Mouse (Mus musculus) hindbrain, embryonic 11.5 days (tissue): Measurements from ENCODE around the gene Sdr9c7. TPM values are rescaled to one million over a fixed set of nuclear protein-coding genes. Genes with fewer than 3 reads are reported as not detected.
A peak's percentile ranks its signal among the peaks of the same experiment; 100 is the strongest.

ENCODE experiments used
- ATAC-seq: fragments of 200-750 bp; cut with Nextera tagmentation; 2 replicates; pipeline ENCODE4 v1.8.0; 2017; ENCODE audit warnings: mild to moderate bottlenecking, moderate TSS enrichment, moderate library complexity; ENCODE audit not compliant: low FRiP score
- DNase-seq: peaks from one replicate; pipeline ENCODE4 v3.0.0-alpha.2; 2015; ENCODE audit warnings: low spot score
- H3K27ac ChIP-seq: fragments of 300-500 bp; sonication (generic); 2 replicates; pipeline ENCODE4 v1.5.1; 2014; ENCODE audit warnings: mild to moderate bottlenecking, low read depth, low read length
- H3K27me3 ChIP-seq: fragments of 300-500 bp; sonication (generic); 2 replicates; pipeline ENCODE4 v1.6.1; 2014; ENCODE audit warnings: mild to moderate bottlenecking, low read length, moderate library complexity, mixed read lengths; ENCODE audit not compliant: control insufficient read depth, insufficient read depth
- H3K36me3 ChIP-seq: fragments of 300-500 bp; sonication (generic); 2 replicates; pipeline ENCODE4 v1.6.1; 2014; ENCODE audit warnings: mild to moderate bottlenecking, low read length, moderate library complexity, mixed read lengths; ENCODE audit not compliant: control insufficient read depth, insufficient read depth
- H3K4me1 ChIP-seq: fragments of 300-500 bp; sonication (generic); replicated peaks from 2 replicates; pipeline ENCODE4 v1.6.1; 2014; ENCODE audit warnings: low read length, mixed read lengths; ENCODE audit not compliant: control insufficient read depth, insufficient read depth
- H3K4me2 ChIP-seq: fragments of 300-500 bp; sonication (generic); replicated peaks from 2 replicates; pipeline ENCODE4 v1.6.1; 2014; ENCODE audit warnings: mild to moderate bottlenecking, low read depth, low read length
- H3K4me3 ChIP-seq: fragments of 300-500 bp; sonication (generic); 2 replicates; pipeline ENCODE4 v1.5.1; 2014; ENCODE audit warnings: low read depth, low read length
- H3K9ac ChIP-seq: fragments of 300-500 bp; sonication (generic); 2 replicates; pipeline ENCODE4 v1.6.1; 2014; ENCODE audit warnings: low read depth, low read length
- H3K9me3 ChIP-seq: fragments of 300-500 bp; sonication (generic); 2 replicates; pipeline ENCODE4 v1.6.1; 2016; ENCODE audit warnings: low read length; ENCODE audit not compliant: control insufficient read depth
- WGBS: fragments of 180-500 bp; shearing (Covaris S2); extraction: QIAGEN DNeasy Blood & Tissue Kit; methylation state at CpG from one replicate; pipeline ENCODE4 v1.1.7; 2014; 5-methylcytosine and 5-hydroxymethylcytosine counted together
- polyA plus RNA-seq: library from polyadenylated mRNA; unstranded; fragments of >200 nt; fragmentation: Nextera tagmentation; extraction: Ambion mirVana; gene quantifications from 2 replicates; pipeline ENCODE4 v1.2.1, GENCODE M21; 2014

The Sdr9c7 gene
- not detected in 2 replicates for polyA plus RNA-seq

DNA sequence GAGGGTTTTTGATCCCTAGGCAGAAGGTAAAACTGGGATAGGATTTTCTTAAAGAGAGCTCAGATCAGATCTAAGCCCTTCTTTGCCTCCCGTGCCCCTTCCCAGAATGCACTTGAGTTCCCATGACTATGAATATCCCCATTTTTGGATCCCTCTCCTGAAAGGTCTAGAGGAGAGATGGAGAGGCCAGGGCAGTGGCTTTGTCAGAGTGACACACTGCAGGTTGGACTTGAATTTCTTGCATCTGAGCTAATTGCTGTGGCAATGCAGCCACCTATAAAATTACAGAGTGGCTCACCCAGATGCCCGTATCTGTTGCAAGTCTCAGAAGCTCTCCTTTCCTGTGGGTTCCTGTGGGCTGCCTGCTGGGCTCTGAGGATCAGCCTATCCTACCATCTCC, at the start of gene Sdr9c7:
TSS of gene Sdr9c7 (plus strand) at position 301 of the 400 bp plus-strand sequence.
- ATAC-seq (no peak), DNase-seq (no peak)
- H3K4me3 ChIP-seq = no peak within 1 kb of the TSS
- 88% methylated on average over 2 of the region's 2 CpGs for WGBS
- H3K4me1 ChIP-seq = no peaks in the 10 kb centered on the region
- no peaks in the 10 kb centered on the region for H3K36me3 ChIP-seq
- no peak within 1 kb of the TSS for H3K27ac ChIP-seq
- no peak within 1 kb of the TSS for H3K9ac ChIP-seq
- no peaks in the 10 kb centered on the region for H3K9me3 ChIP-seq
- H3K4me2 ChIP-seq = no peak within 1 kb of the TSS
- H3K27me3 ChIP-seq = no peaks in the 10 kb centered on the region

DNA sequence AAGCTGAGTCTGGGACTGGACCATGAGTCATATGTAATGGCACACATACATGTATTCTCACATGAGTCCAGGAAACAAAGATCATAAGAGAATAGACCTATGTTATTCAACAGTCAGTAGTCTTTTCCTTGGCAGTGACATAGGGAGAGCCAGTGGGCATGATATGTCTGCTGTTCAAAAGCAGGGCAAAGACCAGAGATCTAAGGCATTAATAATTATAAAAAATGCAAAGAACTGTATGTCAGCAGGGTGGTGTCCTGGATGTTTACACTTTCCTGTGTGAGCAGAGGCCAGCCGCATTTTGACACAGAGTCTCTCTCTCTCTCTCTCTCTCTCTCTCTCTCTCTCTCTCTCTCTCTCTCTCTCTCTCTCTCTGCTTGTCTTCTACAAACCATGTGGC, 48.7 kb upstream of the Sdr9c7 start, which contains the start of gene Rdh19:
TSS of gene Rdh19 (plus strand) at position 301 of the 400 bp plus-strand sequence.
- Histone ChIP-seq H3K4me1 (no peaks in the 10 kb centered on the region), H3K9me3 (no peaks in the 10 kb centered on the region), H3K9ac (no peak within 1 kb of the TSS), H3K27ac (no peak within 1 kb of the TSS), H3K27me3 (no peaks in the 10 kb centered on the region), H3K36me3 (no peaks in the 10 kb centered on the region), H3K4me3 (no peak within 1 kb of the TSS), H3K4me2 (no peak within 1 kb of the TSS)
- WGBS = 71% methylated on average over 1 of the region's 1 CpGs
- ATAC-seq (no peak), DNase-seq (no peak)

DNA sequence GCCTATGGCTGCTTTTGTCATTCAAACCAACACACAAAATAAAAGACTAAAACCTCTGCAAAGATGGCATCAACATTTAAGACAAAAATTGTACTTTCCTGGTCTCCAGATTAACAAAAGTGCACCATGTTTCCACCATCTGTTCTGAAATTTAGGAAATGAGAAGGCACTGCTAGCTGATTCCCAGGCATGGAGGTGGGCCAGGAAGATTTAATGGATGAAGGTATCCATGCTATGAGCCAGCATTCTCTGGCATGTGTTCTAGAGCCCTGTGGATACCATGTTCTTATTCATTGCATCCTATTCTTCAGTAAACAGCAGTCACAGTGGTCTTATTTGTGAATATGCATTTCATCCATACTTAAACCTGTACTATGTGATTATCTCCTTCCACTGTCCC, 41.9 kb upstream of the Sdr9c7 start:
- Histone ChIP-seq H3K4me3 (no peak overlapping the region), H3K4me1 (no peaks in the 10 kb centered on the region), H3K4me2 (no peak overlapping the region), H3K27ac (no peak overlapping the region), H3K36me3 (no peaks in the 10 kb centered on the region), H3K9ac (no peak overlapping the region), H3K27me3 (no peaks in the 10 kb centered on the region), H3K9me3 (no peaks in the 10 kb centered on the region)
- DNase-seq = no peak
- no peak for ATAC-seq

DNA sequence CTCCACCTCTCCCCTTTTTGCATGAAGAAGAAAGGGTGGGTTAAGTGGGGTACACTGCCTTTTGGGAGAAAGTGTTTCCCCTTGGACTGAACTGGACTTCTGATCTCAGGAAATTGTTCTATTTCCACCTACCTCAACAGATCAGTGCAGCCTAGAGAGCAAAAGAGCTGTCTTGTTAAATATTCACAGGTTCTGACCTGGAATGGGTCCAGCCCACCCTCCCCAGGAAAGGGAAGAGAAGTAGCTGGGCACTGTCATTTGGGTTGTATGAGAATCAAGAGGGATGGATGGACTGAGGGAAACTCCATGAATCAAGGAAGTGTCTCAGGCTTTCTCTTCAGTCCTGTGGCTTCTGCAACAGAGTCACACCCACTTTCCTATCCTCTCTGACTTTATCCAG, 33.4 kb upstream of the Sdr9c7 start:
- H3K9ac ChIP-seq = no peak overlapping the region
- no peaks in the 10 kb centered on the region for H3K4me1 ChIP-seq
- no peak overlapping the region for H3K4me2 ChIP-seq
- no peak overlapping the region for H3K27ac ChIP-seq
- ATAC-seq = no peak
- DNase-seq = no peak
- no peaks in the 10 kb centered on the region for H3K27me3 ChIP-seq
- H3K4me3 ChIP-seq = no peak overlapping the region
- no peaks in the 10 kb centered on the region for H3K36me3 ChIP-seq
- H3K9me3 ChIP-seq = no peaks in the 10 kb centered on the region; the same call in 1 of the 2 replicates

DNA sequence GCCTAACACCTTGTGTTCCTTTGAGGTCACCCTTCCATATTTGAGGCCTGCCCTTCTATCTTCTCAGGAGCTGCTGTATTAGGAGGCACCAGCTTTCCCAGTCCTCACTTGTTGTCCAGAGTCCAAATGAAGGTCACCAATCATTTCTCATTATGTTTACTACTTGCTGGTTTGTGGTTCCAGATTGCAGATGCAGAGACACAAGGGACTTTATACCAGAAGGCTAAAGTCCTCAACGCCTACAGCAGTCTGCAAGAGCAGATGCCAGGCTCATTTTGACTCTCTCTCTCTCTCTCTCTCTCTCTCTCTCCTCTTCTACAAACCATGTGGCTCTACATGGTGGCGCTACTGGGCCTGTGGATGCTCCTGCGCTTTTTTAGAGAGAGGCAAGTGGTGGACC, 32.1 kb upstream of the Sdr9c7 start, which contains the start of gene Rdh16f2:
TSS of gene Rdh16f2 (plus strand) at position 243 of the 400 bp plus-strand sequence.
- DNase-seq (no peak), ATAC-seq (no peak)
- H3K9ac ChIP-seq = no peak within 1 kb of the TSS
- no peak within 1 kb of the TSS for H3K27ac ChIP-seq
- H3K27me3 ChIP-seq = no peaks in the 10 kb centered on the region
- 91% methylated on average over 3 of the region's 3 CpGs for WGBS
- H3K36me3 ChIP-seq = no peaks in the 10 kb centered on the region
- peaks cover 2% of the 10 kb centered on the region; the same call in 1 of the 2 replicates for H3K9me3 ChIP-seq
- H3K4me2 ChIP-seq = no peak within 1 kb of the TSS
- no peak within 1 kb of the TSS for H3K4me3 ChIP-seq
- H3K4me1 ChIP-seq = no peaks in the 10 kb centered on the region

DNA sequence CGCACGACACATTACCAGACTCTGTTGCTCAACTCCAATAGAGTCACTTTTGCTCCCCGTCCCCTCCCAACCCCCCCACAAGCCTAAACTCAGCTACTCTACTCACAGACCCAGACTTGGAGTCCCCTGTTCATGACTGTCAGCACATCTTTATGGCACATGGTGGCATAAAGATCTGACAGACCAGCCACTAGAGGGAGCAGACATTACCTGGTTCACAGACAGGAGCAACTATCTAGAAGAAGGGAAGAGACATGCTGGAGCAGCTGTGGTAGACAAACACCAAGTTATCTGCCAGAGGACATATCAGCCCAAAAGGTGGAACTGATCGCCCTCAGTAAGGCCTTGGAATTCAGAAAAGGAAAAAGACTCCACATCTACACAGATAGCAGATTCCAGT, 25.8 kb upstream of the Sdr9c7 start:
- Histone ChIP-seq H3K4me2 (no peak overlapping the region), H3K36me3 (no peaks in the 10 kb centered on the region), H3K4me1 (no peaks in the 10 kb centered on the region), H3K9ac (no peak overlapping the region), H3K4me3 (no peak overlapping the region), H3K9me3 (peaks cover 2% of the 10 kb centered on the region; the same call in 1 of the 2 replicates), H3K27me3 (no peaks in the 10 kb centered on the region), H3K27ac (no peak overlapping the region)
- DNase-seq = peak; percentile 7
- WGBS = 76% methylated on average over 4 of the region's 4 CpGs
- ATAC-seq = no peak

DNA sequence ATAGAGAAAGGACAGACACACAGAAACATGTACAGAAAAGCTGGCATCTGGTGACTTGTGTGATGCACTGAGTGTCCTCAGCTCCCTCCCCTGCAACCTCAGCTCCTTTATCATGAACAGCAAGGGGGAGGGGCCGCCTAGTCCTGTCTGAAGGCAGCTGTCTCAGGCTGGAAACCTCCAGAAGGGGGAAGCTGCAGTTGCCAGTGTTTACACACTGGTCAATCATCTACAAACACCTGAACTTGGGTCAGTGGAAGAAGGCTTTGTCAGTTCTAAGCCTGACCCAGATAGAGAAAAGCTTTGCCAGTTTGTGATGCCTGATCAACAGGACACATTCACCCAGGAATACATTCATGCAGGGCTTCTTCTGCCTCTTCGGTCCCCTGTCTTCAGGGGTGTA, 20.6 kb upstream of the Sdr9c7 start:
- no peaks in the 10 kb centered on the region for H3K9me3 ChIP-seq
- DNase-seq = no peak
- no peak overlapping the region for H3K27ac ChIP-seq
- 63% methylated on average over 2 of the region's 2 CpGs for WGBS
- no peaks in the 10 kb centered on the region for H3K4me1 ChIP-seq
- H3K4me2 ChIP-seq = no peak overlapping the region
- H3K27me3 ChIP-seq = no peaks in the 10 kb centered on the region
- no peak overlapping the region for H3K9ac ChIP-seq
- H3K4me3 ChIP-seq = no peak overlapping the region
- no peak for ATAC-seq
- no peaks in the 10 kb centered on the region for H3K36me3 ChIP-seq

DNA sequence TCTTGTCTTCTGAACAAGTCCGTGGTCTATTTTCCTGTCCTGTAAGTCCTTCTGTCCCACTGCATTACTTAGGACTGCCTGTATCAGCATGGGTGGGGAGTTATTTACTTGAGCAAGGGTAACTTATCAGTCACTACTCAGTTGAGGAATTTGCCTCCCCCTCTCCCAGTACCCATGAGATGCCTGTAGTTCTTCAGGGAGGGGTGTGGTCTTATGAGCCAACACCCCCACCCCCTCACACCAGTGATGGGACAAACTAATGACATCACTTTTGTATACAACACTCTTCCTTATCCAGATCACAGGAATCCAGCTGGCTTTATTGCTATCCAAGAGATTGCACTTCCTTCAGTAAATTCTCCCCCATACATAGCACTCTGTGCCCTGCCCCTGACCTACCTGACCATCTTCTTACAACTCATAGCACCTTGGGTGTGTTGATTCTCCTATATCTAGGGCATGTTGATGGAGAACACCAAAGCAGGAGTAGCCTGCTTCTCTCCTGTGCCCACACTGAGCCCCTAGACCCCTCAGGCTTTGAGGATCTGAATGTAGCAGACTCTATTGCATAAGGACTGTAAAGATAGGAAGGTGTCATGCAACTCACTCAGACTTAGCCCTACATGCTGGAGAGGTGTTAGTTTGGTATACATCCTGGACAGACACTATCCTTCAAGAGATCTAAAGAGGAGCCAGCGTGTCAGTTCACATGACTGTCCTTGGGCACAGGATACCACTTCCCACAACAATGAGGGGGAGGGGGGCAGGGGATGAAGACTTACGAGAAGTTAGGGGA, 19.9 kb upstream of the Sdr9c7 start:
- WGBS = 88% methylated on average over 3 of the region's 3 CpGs
- no peak for ATAC-seq
- no peak overlapping the region for H3K4me3 ChIP-seq

DNA sequence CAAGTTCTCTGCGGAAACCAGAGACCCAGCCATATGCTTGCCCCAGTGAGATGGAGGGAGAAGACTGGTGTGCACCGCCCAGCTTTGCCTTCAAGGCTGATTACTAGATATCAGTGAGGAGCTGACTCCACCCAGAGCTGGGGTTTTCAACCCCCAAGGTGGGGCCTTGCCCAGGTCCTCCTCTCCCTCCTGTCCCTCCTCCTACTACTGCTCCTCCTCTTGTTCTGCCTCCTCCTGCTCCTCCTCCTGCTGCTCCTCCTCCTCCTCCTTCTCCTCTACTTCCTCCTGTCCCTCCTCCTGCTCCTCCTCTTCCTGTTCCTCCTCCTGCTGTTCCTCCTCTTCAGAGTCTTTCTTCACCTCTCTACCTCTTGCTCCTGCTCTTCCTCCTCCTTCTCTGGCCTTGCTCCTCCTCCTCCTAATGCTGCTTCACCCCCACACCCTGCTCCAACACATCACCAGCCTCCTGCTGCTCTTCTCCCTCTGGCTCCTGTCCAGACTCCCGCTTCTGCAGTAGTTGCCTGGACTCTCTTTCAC, 19.1 kb upstream of the Sdr9c7 start:
- no peaks in the 10 kb centered on the region for H3K36me3 ChIP-seq
- DNase-seq (no peak), ATAC-seq (no peak)
- no peak overlapping the region for H3K4me2 ChIP-seq
- H3K9ac ChIP-seq = no peak overlapping the region
- no peaks in the 10 kb centered on the region for H3K9me3 ChIP-seq
- no peak overlapping the region for H3K4me3 ChIP-seq
- no peak overlapping the region for H3K27ac ChIP-seq
- H3K27me3 ChIP-seq = no peaks in the 10 kb centered on the region
- WGBS = 83% methylated on average over 3 of the region's 3 CpGs
- no peaks in the 10 kb centered on the region for H3K4me1 ChIP-seq

More for the DNA sequence above, 19.9 kb upstream of the Sdr9c7 start:
- Histone ChIP-seq H3K4me2 (no peak overlapping the region), H3K27ac (no peak overlapping the region), H3K4me1 (no peaks in the 10 kb centered on the region), H3K9ac (no peak overlapping the region), H3K27me3 (no peaks in the 10 kb centered on the region), H3K9me3 (no peaks in the 10 kb centered on the region), H3K36me3 (no peaks in the 10 kb centered on the region)
- DNase-seq = no peak
